Mouse (Mus musculus) erythroblast, embryonic 14.5 days (primary cell): ENCODE results near the gene 2010111I01Rik. TPM values are rescaled to one million over a fixed set of nuclear protein-coding genes. Genes with fewer than 3 reads are reported as not detected.

Source experiments
- H3K27me3 ChIP-seq: 2 replicates; pipeline ENCODE4 v1.6.1; 2012; ENCODE audit warnings: inconsistent platforms; ENCODE audit not compliant: control insufficient read depth
- H3K36me3 ChIP-seq: 2 replicates; pipeline ENCODE4 v1.6.1; 2012; ENCODE audit warnings: mild to moderate bottlenecking, inconsistent platforms; ENCODE audit not compliant: control insufficient read depth
- H3K4me1 ChIP-seq: 2 replicates; pipeline ENCODE4 v1.6.1; 2012; ENCODE audit warnings: inconsistent platforms; ENCODE audit not compliant: control insufficient read depth
- H3K4me3 ChIP-seq: replicated peaks from 2 replicates; pipeline ENCODE3; 2012; ENCODE audit warnings: moderate library complexity, mild to moderate bottlenecking, inconsistent platforms
- H3K9me3 ChIP-seq: 2 replicates; pipeline ENCODE4 v1.6.1; 2012; ENCODE audit warnings: low read length, inconsistent platforms, mixed read lengths; ENCODE audit not compliant: control insufficient read depth
- GATA1 ChIP-seq: IDR thresholded peaks from 2 replicates; pipeline ENCODE4 v1.6.1; 2012; ENCODE audit warnings: low read length, inconsistent platforms, mixed read lengths
- TAL1 ChIP-seq: IDR thresholded peaks from 3 replicates; pipeline ENCODE4 v1.6.1; 2012; ENCODE audit warnings: low read length, inconsistent platforms, mixed read lengths
- polyA plus RNA-seq: library from polyadenylated mRNA; stranded (reverse); fragments of >175 nt; gene quantifications from 2 replicates; pipeline ENCODE4 v1.2.3, GENCODE M21; 2012

Gene 2010111I01Rik
- polyA plus RNA-seq, 1 experiment, result 2.2 TPM

GRCm38 (mm10) chr13:63244425-63244824, 279.7 kb downstream of the 2010111I01Rik start:
- H3K36me3 ChIP-seq, result peaks cover 15% of the 10 kb centered on the region
- TF ChIP-seq TAL1 (no peak), GATA1 (no peak)
- H3K27me3 ChIP-seq, result no peaks in the 10 kb centered on the region
- H3K4me1 ChIP-seq, result peaks cover 20% of the 10 kb centered on the region
- no peak overlapping the region for H3K4me3 ChIP-seq
- no peaks in the 10 kb centered on the region for H3K9me3 ChIP-seq

GRCm38 (mm10) chr13:63245218-63245617, 280.5 kb downstream of the 2010111I01Rik start:
- no peak overlapping the region for H3K4me3 ChIP-seq
- TF ChIP-seq TAL1, result no peak
- TF ChIP-seq GATA1, result no peak
- H3K36me3 ChIP-seq, result peaks cover 15% of the 10 kb centered on the region
- H3K9me3 ChIP-seq, result no peaks in the 10 kb centered on the region
- peaks cover 14% of the 10 kb centered on the region for H3K4me1 ChIP-seq
- no peaks in the 10 kb centered on the region for H3K27me3 ChIP-seq

- Histone ChIP-seq H3K9me3 (no peaks in the 10 kb centered on the region), H3K4me1 (peaks cover 8% of the 10 kb centered on the region), H3K36me3 (peaks cover 18% of the 10 kb centered on the region), H3K27me3 (no peaks in the 10 kb centered on the region), H3K4me3 (no peak overlapping the region)
- TF ChIP-seq TAL1, result no peak
Measured at GRCm38 (mm10) chr13:63245812-63246211, 281.1 kb downstream of the 2010111I01Rik start.

GRCm38 (mm10) chr13:63246332-63246940, 281.7 kb downstream of the 2010111I01Rik start:
- peaks cover 18% of the 10 kb centered on the region for H3K36me3 ChIP-seq
- TF ChIP-seq GATA1, result no peak
- no peak for TF ChIP-seq TAL1
- no peaks in the 10 kb centered on the region for H3K9me3 ChIP-seq
- H3K27me3 ChIP-seq, result no peaks in the 10 kb centered on the region
- H3K4me1 ChIP-seq, result peaks cover 4% of the 10 kb centered on the region; the same call in 1 of the 2 replicates
- no peak overlapping the region for H3K4me3 ChIP-seq

- TF ChIP-seq GATA1 (no peak), TAL1 (no peak)
- Histone ChIP-seq H3K36me3 (peaks cover 16% of the 10 kb centered on the region), H3K9me3 (no peaks in the 10 kb centered on the region), H3K4me1 (no peaks in the 10 kb centered on the region), H3K4me3 (no peak overlapping the region), H3K27me3 (no peaks in the 10 kb centered on the region)
Measured at GRCm38 (mm10) chr13:63247041-63247440, 282.3 kb downstream of the 2010111I01Rik start.

GRCm38 (mm10) chr13:63247631-63248030, 282.9 kb downstream of the 2010111I01Rik start:
- H3K4me3 ChIP-seq, result no peak overlapping the region
- peaks cover 14% of the 10 kb centered on the region for H3K36me3 ChIP-seq
- H3K4me1 ChIP-seq, result no peaks in the 10 kb centered on the region
- TF ChIP-seq GATA1 (no peak), TAL1 (no peak)
- H3K27me3 ChIP-seq, result no peaks in the 10 kb centered on the region
- H3K9me3 ChIP-seq, result no peaks in the 10 kb centered on the region

GRCm38 (mm10) chr13:63248318-63248717, 283.6 kb downstream of the 2010111I01Rik start:
- Histone ChIP-seq H3K4me3 (no peak overlapping the region), H3K36me3 (peaks cover 14% of the 10 kb centered on the region), H3K9me3 (no peaks in the 10 kb centered on the region), H3K27me3 (no peaks in the 10 kb centered on the region), H3K4me1 (0 out of 2 replicates have a peak, but pooled peaks cover 2% of the 10 kb centered on the region)
- TF ChIP-seq TAL1, result no peak
- no peak for TF ChIP-seq GATA1

- H3K9me3 ChIP-seq, result no peaks in the 10 kb centered on the region
- H3K4me1 ChIP-seq, result 0 out of 2 replicates have a peak, but pooled peaks cover 2% of the 10 kb centered on the region
- no peaks in the 10 kb centered on the region for H3K27me3 ChIP-seq
- TF ChIP-seq TAL1, result no peak
- no peak for TF ChIP-seq GATA1
- H3K4me3 ChIP-seq, result no peak overlapping the region
- H3K36me3 ChIP-seq, result peaks cover 17% of the 10 kb centered on the region
Measured at GRCm38 (mm10) chr13:63249171-63249570, 284.5 kb downstream of the 2010111I01Rik start.

- H3K36me3 ChIP-seq, result peaks cover 16% of the 10 kb centered on the region
Measured at GRCm38 (mm10) chr13:63249741-63250431, 285.2 kb downstream of the 2010111I01Rik start.

More at GRCm38 (mm10) chr13:63249741-63250431, 285.2 kb downstream of the 2010111I01Rik start:
- Histone ChIP-seq H3K4me3 (no peak overlapping the region), H3K9me3 (no peaks in the 10 kb centered on the region), H3K27me3 (no peaks in the 10 kb centered on the region), H3K4me1 (peaks cover 3% of the 10 kb centered on the region)
- TF ChIP-seq GATA1 (no peak), TAL1 (no peak)
